Mouse (Mus musculus): Measurements from ENCODE around the gene Slc27a4. TPM values are rescaled to one million over a fixed set of nuclear protein-coding genes. Genes with fewer than 3 reads are reported as not detected.

Gene Slc27a4
- polyA plus RNA-seq, 1 experiment from 2014 or later, result 11.4 TPM

- Histone ChIP-seq H3K27me3 (ENCODE audit: control insufficient read depth, insufficient read depth, low read length) (no peaks in the 10 kb centered on the region), H3K4me1 (ENCODE audit: control insufficient read depth, insufficient read depth, low read length) (peaks cover 31% of the 10 kb centered on the region), H3K4me3 (ENCODE audit: low read length) (no peak overlapping the region), H3K36me3 (ENCODE audit: control insufficient read depth, insufficient read depth, low read length) (peaks cover 28% of the 10 kb centered on the region), H3K4me2 (replicated peaks; ENCODE audit: low read depth, low read length) (no peak overlapping the region; the same call in 1 of the 2 replicates), H3K9ac (ENCODE audit: low read depth, low read length) (no peak overlapping the region), H3K27ac (ENCODE audit: low read depth, low read length) (0 out of 2 replicates have a peak overlapping the region, but pooled peaks have one; percentile 37), H3K9me3 (ENCODE audit: control insufficient read depth, low read length) (no peaks in the 10 kb centered on the region)
- 33% methylated on average over 8 of the region's 8 CpGs for WGBS
- peak; percentile 32; the same call in 1 of the 2 replicates for ATAC-seq (ENCODE audit: low FRiP score, low TSS enrichment)
These were observed 15.2 kb downstream of the Slc27a4 start for GRCm38 (mm10) chr2:29817426-29818232.

- Histone ChIP-seq H3K27ac (ENCODE audit: low read depth, low read length) (peak overlapping the region; percentile 98), H3K4me2 (replicated peaks; ENCODE audit: low read depth, low read length) (peak overlapping the region; percentile 46), H3K9me3 (ENCODE audit: control insufficient read depth, low read length) (no peaks in the 10 kb centered on the region), H3K4me3 (ENCODE audit: low read length) (peak overlapping the region; percentile 33; the same call in 1 of the 2 replicates), H3K9ac (ENCODE audit: low read depth, low read length) (no peak overlapping the region; the same call in 1 of the 2 replicates), H3K36me3 (ENCODE audit: control insufficient read depth, insufficient read depth, low read length) (peaks cover 11% of the 10 kb centered on the region; the same call in 1 of the 2 replicates), H3K4me1 (ENCODE audit: control insufficient read depth, insufficient read depth, low read length) (peaks cover 31% of the 10 kb centered on the region), H3K27me3 (ENCODE audit: control insufficient read depth, insufficient read depth, low read length) (no peaks in the 10 kb centered on the region)
- WGBS, result 3% methylated on average over 2 of the region's 2 CpGs
- no peak for ATAC-seq (ENCODE audit: low FRiP score, low TSS enrichment)
These were observed 16.9 kb downstream of the Slc27a4 start for GRCm38 (mm10) chr2:29819363-29819762.

- H3K4me3 ChIP-seq (ENCODE audit: low read length), result peak within 1 kb of the TSS; percentile 33
- H3K4me2 ChIP-seq (replicated peaks; ENCODE audit: low read depth, low read length), result peak within 1 kb of the TSS; percentile 46
- under 1% methylated on average over 35 of the region's 35 CpGs for WGBS
- H3K27ac ChIP-seq (ENCODE audit: low read depth, low read length), result peak within 1 kb of the TSS; percentile 98
- peaks cover 31% of the 10 kb centered on the region for H3K4me1 ChIP-seq (ENCODE audit: control insufficient read depth, insufficient read depth, low read length)
- ATAC-seq (ENCODE audit: low FRiP score, low TSS enrichment), result peak; percentile 88
- H3K9me3 ChIP-seq (ENCODE audit: control insufficient read depth, low read length), result no peaks in the 10 kb centered on the region
- peak within 1 kb of the TSS; percentile 59 for H3K9ac ChIP-seq (ENCODE audit: low read depth, low read length)
- no peaks in the 10 kb centered on the region for H3K27me3 ChIP-seq (ENCODE audit: control insufficient read depth, insufficient read depth, low read length)
- peaks cover 6% of the 10 kb centered on the region; the same call in 1 of the 2 replicates for H3K36me3 ChIP-seq (ENCODE audit: control insufficient read depth, insufficient read depth, low read length)
These were observed 17.8 kb downstream of the Slc27a4 start, which contains the start of gene Urm1 for GRCm38 (mm10) chr2:29820025-29820817. Gene Urm1, plus strand, starts transcription at chr2:29820075.

- Histone ChIP-seq H3K9me3 (ENCODE audit: control insufficient read depth, low read length) (no peaks in the 10 kb centered on the region), H3K4me3 (ENCODE audit: low read length) (peak overlapping the region; percentile 97), H3K4me2 (replicated peaks; ENCODE audit: low read depth, low read length) (peak overlapping the region; percentile 72), H3K27me3 (ENCODE audit: control insufficient read depth, insufficient read depth, low read length) (no peaks in the 10 kb centered on the region), H3K36me3 (ENCODE audit: control insufficient read depth, insufficient read depth, low read length) (0 out of 2 replicates have a peak, but pooled peaks cover 2% of the 10 kb centered on the region), H3K9ac (ENCODE audit: low read depth, low read length) (peak overlapping the region; percentile 64), H3K4me1 (ENCODE audit: control insufficient read depth, insufficient read depth, low read length) (peaks cover 14% of the 10 kb centered on the region; the same call in 1 of the 2 replicates), H3K27ac (ENCODE audit: low read depth, low read length) (peak overlapping the region; percentile 84)
- WGBS, result 9% methylated on average over 11 of the region's 11 CpGs
- 0 out of 2 replicates have a peak, but pooled peaks have one; percentile 8 for ATAC-seq (ENCODE audit: low FRiP score, low TSS enrichment)
These were observed 24.0 kb downstream of the Slc27a4 start for GRCm38 (mm10) chr2:29826318-29826925.

DNA sequence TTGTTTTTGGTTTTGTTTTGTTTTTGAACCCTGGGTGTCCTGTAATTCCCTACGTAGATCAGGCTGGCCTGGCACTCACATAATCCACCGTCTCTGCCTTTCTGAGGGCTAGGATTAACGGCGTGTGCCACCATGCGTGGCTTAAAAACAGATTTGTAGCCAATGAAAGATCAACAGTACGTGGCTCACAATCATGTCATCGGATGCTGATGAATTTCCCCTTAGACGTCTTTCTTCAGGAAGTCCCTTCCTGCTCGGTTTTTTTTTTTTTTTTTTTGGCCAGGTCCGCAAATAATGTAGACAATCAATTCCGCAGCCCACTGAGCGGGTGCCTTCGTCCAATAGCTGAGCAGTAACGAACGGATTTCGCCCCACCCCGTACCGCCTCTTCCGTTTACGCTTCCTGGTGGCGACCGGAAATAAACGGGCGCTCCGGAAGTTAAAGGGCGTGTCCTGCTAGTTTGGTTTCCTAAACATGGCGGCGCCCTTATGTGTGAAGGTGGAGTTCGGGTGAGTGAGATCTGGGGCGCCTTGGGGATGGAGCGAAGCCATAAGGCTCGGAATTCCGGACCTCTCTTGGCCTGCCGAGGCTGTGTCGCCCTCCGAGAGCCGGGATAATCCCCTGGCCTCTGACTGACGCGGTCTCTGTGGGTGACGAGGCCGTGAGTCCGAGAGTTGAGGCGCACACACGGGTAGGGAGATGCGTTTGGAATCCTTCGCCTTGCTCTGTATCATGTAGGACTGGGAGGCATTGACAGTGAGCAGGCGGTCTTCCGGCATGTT is 24.7 kb downstream of the Slc27a4 start:
- peak overlapping the region; percentile 84 for H3K27ac ChIP-seq (ENCODE audit: low read depth, low read length)
- 0 out of 2 replicates have a peak, but pooled peaks cover 2% of the 10 kb centered on the region for H3K36me3 ChIP-seq (ENCODE audit: control insufficient read depth, insufficient read depth, low read length)
- H3K4me3 ChIP-seq (ENCODE audit: low read length), result peak overlapping the region; percentile 97
- ATAC-seq (ENCODE audit: low FRiP score, low TSS enrichment), result peak; percentile 96
- no peaks in the 10 kb centered on the region for H3K27me3 ChIP-seq (ENCODE audit: control insufficient read depth, insufficient read depth, low read length)
- no peaks in the 10 kb centered on the region for H3K9me3 ChIP-seq (ENCODE audit: control insufficient read depth, low read length)
- whole genome bisulfite sequencing, result under 1% methylated on average over 48 of the region's 48 CpGs
- peak overlapping the region; percentile 88 for H3K4me2 ChIP-seq (replicated peaks; ENCODE audit: low read depth, low read length)
- peak overlapping the region; percentile 87 for H3K9ac ChIP-seq (ENCODE audit: low read depth, low read length)
- peaks cover 14% of the 10 kb centered on the region; the same call in 1 of the 2 replicates for H3K4me1 ChIP-seq (ENCODE audit: control insufficient read depth, insufficient read depth, low read length)

- WGBS, result 3% methylated on average over 12 of the region's 12 CpGs
- peaks cover 4% of the 10 kb centered on the region; the same call in 1 of the 2 replicates for H3K36me3 ChIP-seq (ENCODE audit: control insufficient read depth, insufficient read depth, low read length)
- peak; percentile 20; the same call in 1 of the 2 replicates for ATAC-seq (ENCODE audit: low FRiP score, low TSS enrichment)
- H3K27me3 ChIP-seq (ENCODE audit: control insufficient read depth, insufficient read depth, low read length), result no peaks in the 10 kb centered on the region
- peak overlapping the region; percentile 88 for H3K4me2 ChIP-seq (replicated peaks; ENCODE audit: low read depth, low read length)
- peaks cover 14% of the 10 kb centered on the region; the same call in 1 of the 2 replicates for H3K4me1 ChIP-seq (ENCODE audit: control insufficient read depth, insufficient read depth, low read length)
- H3K9ac ChIP-seq (ENCODE audit: low read depth, low read length), result peak overlapping the region; percentile 87
- no peaks in the 10 kb centered on the region for H3K9me3 ChIP-seq (ENCODE audit: control insufficient read depth, low read length)
- peak overlapping the region; percentile 97 for H3K4me3 ChIP-seq (ENCODE audit: low read length)
- no peak overlapping the region for H3K27ac ChIP-seq (ENCODE audit: low read depth, low read length)
These were observed 25.2 kb downstream of the Slc27a4 start for GRCm38 (mm10) chr2:29827709-29828024.

GRCm38 (mm10) chr2:29831106-29831505 is 28.7 kb downstream of the Slc27a4 start:
- H3K4me2 ChIP-seq (replicated peaks; ENCODE audit: low read depth, low read length), result no peak overlapping the region
- no peak for ATAC-seq (ENCODE audit: low FRiP score, low TSS enrichment)
- H3K27ac ChIP-seq (ENCODE audit: low read depth, low read length), result no peak overlapping the region
- H3K9ac ChIP-seq (ENCODE audit: low read depth, low read length), result no peak overlapping the region
- H3K27me3 ChIP-seq (ENCODE audit: control insufficient read depth, insufficient read depth, low read length), result no peaks in the 10 kb centered on the region
- WGBS, result 87% methylated on average over 4 of the region's 4 CpGs
- no peaks in the 10 kb centered on the region for H3K9me3 ChIP-seq (ENCODE audit: control insufficient read depth, low read length)
- peaks cover 12% of the 10 kb centered on the region; the same call in 1 of the 2 replicates for H3K4me1 ChIP-seq (ENCODE audit: control insufficient read depth, insufficient read depth, low read length)
- H3K4me3 ChIP-seq (ENCODE audit: low read length), result no peak overlapping the region
- H3K36me3 ChIP-seq (ENCODE audit: control insufficient read depth, insufficient read depth, low read length), result peaks cover 23% of the 10 kb centered on the region; the same call in 1 of the 2 replicates

- Histone ChIP-seq H3K27me3 (ENCODE audit: control insufficient read depth, insufficient read depth, low read length) (no peaks in the 10 kb centered on the region), H3K27ac (ENCODE audit: low read depth, low read length) (no peak overlapping the region), H3K4me1 (ENCODE audit: control insufficient read depth, insufficient read depth, low read length) (no peaks in the 10 kb centered on the region), H3K4me3 (ENCODE audit: low read length) (no peak overlapping the region), H3K36me3 (ENCODE audit: control insufficient read depth, insufficient read depth, low read length) (peaks cover 31% of the 10 kb centered on the region; the same call in 1 of the 2 replicates), H3K9me3 (ENCODE audit: control insufficient read depth, low read length) (no peaks in the 10 kb centered on the region), H3K9ac (ENCODE audit: low read depth, low read length) (no peak overlapping the region), H3K4me2 (replicated peaks; ENCODE audit: low read depth, low read length) (no peak overlapping the region)
- no peak for ATAC-seq (ENCODE audit: low FRiP score, low TSS enrichment)
- 89% methylated on average over 5 of the region's 5 CpGs for WGBS
These were observed 31.4 kb downstream of the Slc27a4 start for GRCm38 (mm10) chr2:29833796-29834195.
